Mouse (Mus musculus): ENCODE data around the gene Ly6g6e.

GRCm38 (mm10) chr17:35125081-35125480, 48.4 kb downstream of the Ly6g6e start:
- TF ChIP-seq TAL1 (IDR thresholded peaks at IDR 0.05; ENCODE audit: low read length) (no peak), GATA1 (IDR thresholded peaks at IDR 0.05; ENCODE audit: low read length) (no peak)
